ENCODE assay signal across 10 mouse cellular contexts in the genomic region with DNA sequence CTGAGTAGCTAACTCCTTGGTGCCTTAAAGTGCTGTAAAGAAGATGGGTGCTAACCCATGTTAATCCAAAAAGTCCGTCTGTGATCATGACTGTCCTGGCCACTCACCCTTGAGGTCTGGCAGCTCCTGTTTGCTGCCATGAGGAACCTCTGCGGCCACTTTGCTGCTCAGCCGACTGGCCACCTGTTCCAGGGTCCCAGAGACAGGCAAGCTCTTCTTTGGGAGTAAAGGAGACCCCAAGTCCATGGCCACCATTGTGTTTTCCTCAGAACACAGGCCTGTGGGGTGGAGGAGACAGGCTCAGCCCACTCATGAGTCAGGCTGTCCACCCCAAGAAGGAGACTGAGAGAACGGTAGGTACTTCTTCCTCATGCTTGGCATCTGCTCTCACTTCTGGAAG. TPM values are rescaled to one million over a fixed set of nuclear protein-coding genes. Genes with fewer than 3 reads are reported as not detected.
DNase-seq lines count a peak whose midpoint lies in the region; ATAC-seq and TF ChIP-seq lines count a peak whose summit lies in the region.
"Had no signal": no experiment of that assay in that cellular context is flagged by ENCODE, and none has a peak within 500 bp of the region (broad histone marks: within the 10 kb centered on the region; RNA-seq: fewer than 3 reads in every experiment).

No protein-coding gene starts in this region.

- peaks cover 52% of the 10 kb centered on the region for H3K36me3 ChIP-seq in kidney, embryonic 15.5 days
- H3K36me3 ChIP-seq in intestine, postnatal 0 days (ENCODE audit: control insufficient read depth, insufficient read depth): peaks cover 46% of the 10 kb centered on the region
- H3K36me3 ChIP-seq in myocyte (ENCODE audit: control insufficient read depth, insufficient read depth): peaks cover 27% of the 10 kb centered on the region

- no peak for TF ChIP-seq POLR2A in embryonic fibroblast, embryonic 13.5 days (IDR thresholded peaks at IDR 0.05; ENCODE audit: low read depth, low read length)
- no peak for TF ChIP-seq POLR2A in myocyte (IDR thresholded peaks at IDR 0.05; ENCODE audit: insufficient read length, low read depth)

- H3ac ChIP-seq in myocyte (ENCODE audit: control insufficient read depth, insufficient read length): no peak overlapping the region

- peak overlapping the region; percentile 80 for H3K4me2 ChIP-seq in kidney, embryonic 15.5 days
- peak overlapping the region; percentile 80 for H3K4me2 ChIP-seq in intestine, postnatal 0 days (replicated peaks; ENCODE audit: low read depth)
- peak overlapping the region; percentile 94 for H3K4me2 ChIP-seq in myocyte (ENCODE audit: low read depth)

- H3K4me3 ChIP-seq in kidney, embryonic 15.5 days (replicated peaks): peak overlapping the region; percentile 92
- H3K4me3 ChIP-seq in embryonic fibroblast, embryonic 13.5 days (ENCODE audit: insufficient read depth, low read length): peak overlapping the region; percentile 98; the same call in 1 of the 2 replicates
- H3K4me3 ChIP-seq in intestine, postnatal 0 days (ENCODE audit: low read depth, low read length): 0 out of 2 replicates have a peak overlapping the region, but pooled peaks have one; percentile 97
- peak overlapping the region; percentile 46 for H3K4me3 ChIP-seq in myocyte

- H3K9me3 ChIP-seq in kidney, embryonic 15.5 days (replicated peaks): no peaks in the 10 kb centered on the region
- H3K9me3 ChIP-seq in intestine, postnatal 0 days (ENCODE audit: control insufficient read depth): no peaks in the 10 kb centered on the region

- H3K9ac ChIP-seq in kidney, embryonic 15.5 days: peak overlapping the region; percentile 96; the same call in 1 of the 2 replicates
- H3K9ac ChIP-seq in intestine, postnatal 0 days (ENCODE audit: low read depth, low read length): no peak overlapping the region

- peaks cover 23% of the 10 kb centered on the region for H3K4me1 ChIP-seq in kidney, embryonic 15.5 days
- 0 out of 2 replicates have a peak, but pooled peaks cover 2% of the 10 kb centered on the region for H3K4me1 ChIP-seq in embryonic fibroblast, embryonic 13.5 days (ENCODE audit: control insufficient read depth, insufficient read depth, low read length)
- peaks cover 5% of the 10 kb centered on the region for H3K4me1 ChIP-seq in intestine, postnatal 0 days (replicated peaks; ENCODE audit: control insufficient read depth, insufficient read depth, low read length)

- ATAC-seq in kidney, embryonic 15.5 days (replicated peaks; ENCODE audit: low FRiP score): no peak
- no peak for ATAC-seq in intestine, postnatal 0 days

- no peak overlapping the region for H3K27ac ChIP-seq in kidney, embryonic 15.5 days
- no peak overlapping the region for H3K27ac ChIP-seq in embryonic fibroblast, embryonic 13.5 days (ENCODE audit: insufficient read depth, low read length)
- no peak overlapping the region for H3K27ac ChIP-seq in intestine, postnatal 0 days (ENCODE audit: low read depth, low read length)

- peaks cover 21% of the 10 kb centered on the region for H3K79me2 ChIP-seq in myocyte (ENCODE audit: control insufficient read depth, insufficient read depth)

- no peaks in the 10 kb centered on the region for H3K27me3 ChIP-seq in kidney, embryonic 15.5 days
- no peaks in the 10 kb centered on the region for H3K27me3 ChIP-seq in intestine, postnatal 0 days (replicated peaks; ENCODE audit: control insufficient read depth, insufficient read depth, low read length)
- no peaks in the 10 kb centered on the region for H3K27me3 ChIP-seq in myocyte (ENCODE audit: control insufficient read depth, insufficient read depth, insufficient read length)

- DNase-seq in kidney, postnatal 36 days: no peak
- DNase-seq in layer of hippocampus, postnatal 25 days (ENCODE audit: extremely low spot score in 1 of 2, low spot score in 1 of 2): no peak
- DNase-seq in right cerebral cortex, adult 18-20 months: no peak
- DNase-seq in adrenal gland, adult 8-10 months: no peak
- DNase-seq: gastrocnemius, postnatal 25 days; spleen, adult 18-20 months had no signal

- TF ChIP-seq CTCF in embryonic fibroblast, embryonic 13.5 days (IDR thresholded peaks at IDR 0.05; ENCODE audit: borderline replicate concordance, insufficient read depth, low read length): no peak
- TF ChIP-seq CTCF in intestine, postnatal 0 days (IDR thresholded peaks at IDR 0.05; ENCODE audit: low read depth): no peak

- 82% methylated on average over 4 of the region's 4 CpGs for WGBS in kidney, embryonic 15.5 days
- 80% methylated on average over 4 of the region's 4 CpGs for WGBS in intestine, postnatal 0 days

TF ChIP-seq in myocyte, 11 proteins besides CTCF, POLR2A, EP300 and RAD21:
- TF ChIP-seq MYOG (IDR thresholded peaks at IDR 0.05; ENCODE audit: control insufficient read depth in 1 of 3, insufficient read depth in 1 of 3, insufficient read length in 2 of 3, low read depth in 2 of 3) (no peak), POLR2AphosphoS2 (IDR thresholded peaks at IDR 0.05; ENCODE audit: insufficient read length, low read depth) (no peak), CEBPB (IDR thresholded peaks at IDR 0.05; ENCODE audit: insufficient read depth, poor library complexity, severe bottlenecking) (no peak), TCF3 (IDR thresholded peaks at IDR 0.05; ENCODE audit: insufficient read length, low read depth) (no peak)

RNA-seq across cellular contexts. Expression of a gene that starts 12.3 kb away (rescaled TPM):
- 109 and 128 TPM in 2 replicates for polyA plus RNA-seq in kidney, embryonic 15.5 days (2015; fragmentation: Nextera tagmentation; extraction: Ambion mirVana)
- 28.0 and 32.7 TPM in 2 replicates for polyA plus RNA-seq in embryonic fibroblast, embryonic 13.5 days (2011; ENCODE audit: insufficient read length, low read depth, missing spikeins)
- polyA plus RNA-seq in intestine, postnatal 0 days (2015; fragmentation: Nextera tagmentation; extraction: Ambion mirVana): 21.6 and 26.8 TPM in 2 replicates
- polyA plus RNA-seq in myocyte (2012; fragmentation: generic; extraction: Trizol): 31.7 TPM
- 100 to 1,000 TPM; 140 to 197 TPM for total RNA-seq in layer of hippocampus, postnatal 25 days (2021)
- total RNA-seq in adrenal gland, adult 8-10 months (2022): 100 to 1,000 TPM; 105 to 275 (median 189) TPM

RNA-seq across cellular contexts. Expression of a gene that starts 26.6 kb away (rescaled TPM):
- polyA plus RNA-seq in kidney, embryonic 15.5 days (2015; fragmentation: Nextera tagmentation; extraction: Ambion mirVana): 25.6 and 26.5 TPM in 2 replicates
- 24.4 and 26.1 TPM in 2 replicates for polyA plus RNA-seq in embryonic fibroblast, embryonic 13.5 days (2011; ENCODE audit: insufficient read length, low read depth, missing spikeins)
- 9.5 and 10.0 TPM in 2 replicates for polyA plus RNA-seq in intestine, postnatal 0 days (2015; fragmentation: Nextera tagmentation; extraction: Ambion mirVana)
- polyA plus RNA-seq in myocyte (2012; fragmentation: generic; extraction: Trizol): 21.0 TPM
- total RNA-seq in layer of hippocampus, postnatal 25 days (2021): 10 to 100 TPM; 48.3 to 57.7 TPM
- total RNA-seq in adrenal gland, adult 8-10 months (2022): 10 to 100 TPM; 45.4 to 81.3 (median 58.8) TPM

RNA-seq across cellular contexts. Expression of a gene that starts 40.7 kb away (rescaled TPM):
- polyA plus RNA-seq in kidney, embryonic 15.5 days (2015; fragmentation: Nextera tagmentation; extraction: Ambion mirVana): 0.33 and 0.95 TPM in 2 replicates
- not detected in 2 replicates for polyA plus RNA-seq in embryonic fibroblast, embryonic 13.5 days (2011; ENCODE audit: insufficient read length, low read depth, missing spikeins)
- polyA plus RNA-seq in intestine, postnatal 0 days (2015; fragmentation: Nextera tagmentation; extraction: Ambion mirVana): 1.1 TPM in 2 replicates
- not detected for polyA plus RNA-seq in myocyte (2012; fragmentation: generic; extraction: Trizol)
- 1 to 10 TPM; 2.9 to 3.4 TPM for total RNA-seq in layer of hippocampus, postnatal 25 days (2021)
- total RNA-seq in adrenal gland, adult 8-10 months (2022): 1 to 10 TPM; 2.2 to 4.0 (median 2.5) TPM

RNA-seq across cellular contexts. Expression of a gene that starts 41.6 kb away (rescaled TPM):
- polyA plus RNA-seq in kidney, embryonic 15.5 days (2015; fragmentation: Nextera tagmentation; extraction: Ambion mirVana): 117 and 119 TPM in 2 replicates
- 53.2 and 61.9 TPM in 2 replicates for polyA plus RNA-seq in embryonic fibroblast, embryonic 13.5 days (2011; ENCODE audit: insufficient read length, low read depth, missing spikeins)
- 18.3 and 21.9 TPM in 2 replicates for polyA plus RNA-seq in intestine, postnatal 0 days (2015; fragmentation: Nextera tagmentation; extraction: Ambion mirVana)
- 14.0 TPM for polyA plus RNA-seq in myocyte (2012; fragmentation: generic; extraction: Trizol)
- 10 to 100 TPM; 68.1 to 92.0 TPM for total RNA-seq in layer of hippocampus, postnatal 25 days (2021)
- 100 to 1,000 TPM in 2 of 4 experiments, 10 to 100 TPM in 2; 60.5 to 149 (median 103) TPM for total RNA-seq in adrenal gland, adult 8-10 months (2022)

Comparison
In these comparisons a context has a peak if more than half of its experiments do, and no peak if none do; other contexts are left out.
1. H3K4me3 ChIP-seq: peak in every context shown above with its lines; median percentile 98 in embryonic fibroblast, embryonic 13.5 days; 97 in intestine, postnatal 0 days; 92 in kidney, embryonic 15.5 days; 46 in myocyte.